Mouse (Mus musculus): ENCODE measurements around the gene Rps24. TPM values are rescaled to one million over a fixed set of nuclear protein-coding genes. Genes with fewer than 3 reads are reported as not detected.

Gene Rps24
- polyA plus RNA-seq, 1 experiment from 2014 or later: 1,392 TPM

GRCm38 (mm10) chr14:24493256-24493655 lies 6.3 kb downstream of the Rps24 start:
- DNase-seq (ENCODE audit: low spot score) (no peak), ATAC-seq (ENCODE audit: low read depth) (no peak)
- Histone ChIP-seq H3K9ac (ENCODE audit: low read depth, low read length) (peak overlapping the region; percentile 30; the same call in 1 of the 2 replicates), H3K4me2 (ENCODE audit: low read depth, low read length) (peak overlapping the region; percentile 74; the same call in 1 of the 2 replicates), H3K27ac (replicated peaks; ENCODE audit: low read depth, low read length) (no peak overlapping the region), H3K4me1 (ENCODE audit: control insufficient read depth, insufficient read depth, low read length) (peaks cover 25% of the 10 kb centered on the region), H3K4me3 (ENCODE audit: low read depth, low read length) (peak overlapping the region; percentile 3; the same call in 1 of the 2 replicates), H3K9me3 (ENCODE audit: control insufficient read depth, low read length) (no peaks in the 10 kb centered on the region), H3K27me3 (replicated peaks; ENCODE audit: control insufficient read depth, insufficient read depth, low read length) (no peaks in the 10 kb centered on the region), H3K36me3 (ENCODE audit: control insufficient read depth, insufficient read depth, low read length) (peaks cover 65% of the 10 kb centered on the region)
- WGBS: 76% methylated on average over 9 of the region's 9 CpGs

GRCm38 (mm10) chr14:24496507-24496906 lies 9.6 kb downstream of the Rps24 start:
- H3K4me2 ChIP-seq (ENCODE audit: low read depth, low read length): no peak overlapping the region
- DNase-seq (ENCODE audit: low spot score): no peak
- H3K27ac ChIP-seq (replicated peaks; ENCODE audit: low read depth, low read length): no peak overlapping the region
- no peak overlapping the region for H3K4me3 ChIP-seq (ENCODE audit: low read depth, low read length)
- ATAC-seq (ENCODE audit: low read depth): no peak
- H3K9ac ChIP-seq (ENCODE audit: low read depth, low read length): no peak overlapping the region
- peaks cover 26% of the 10 kb centered on the region for H3K4me1 ChIP-seq (ENCODE audit: control insufficient read depth, insufficient read depth, low read length)
- H3K36me3 ChIP-seq (ENCODE audit: control insufficient read depth, insufficient read depth, low read length): peaks cover 75% of the 10 kb centered on the region
- no peaks in the 10 kb centered on the region for H3K9me3 ChIP-seq (ENCODE audit: control insufficient read depth, low read length)
- 97% methylated on average over 1 of the region's 1 CpGs for WGBS
- no peaks in the 10 kb centered on the region for H3K27me3 ChIP-seq (replicated peaks; ENCODE audit: control insufficient read depth, insufficient read depth, low read length)

GRCm38 (mm10) chr14:24497443-24497842 lies 10.5 kb downstream of the Rps24 start:
- WGBS: 70% methylated on average over 1 of the region's 1 CpGs
- Histone ChIP-seq H3K4me1 (ENCODE audit: control insufficient read depth, insufficient read depth, low read length) (peaks cover 19% of the 10 kb centered on the region), H3K9me3 (ENCODE audit: control insufficient read depth, low read length) (no peaks in the 10 kb centered on the region), H3K4me2 (ENCODE audit: low read depth, low read length) (no peak overlapping the region), H3K27ac (replicated peaks; ENCODE audit: low read depth, low read length) (no peak overlapping the region), H3K4me3 (ENCODE audit: low read depth, low read length) (no peak overlapping the region), H3K9ac (ENCODE audit: low read depth, low read length) (no peak overlapping the region), H3K36me3 (ENCODE audit: control insufficient read depth, insufficient read depth, low read length) (peaks cover 68% of the 10 kb centered on the region), H3K27me3 (replicated peaks; ENCODE audit: control insufficient read depth, insufficient read depth, low read length) (no peaks in the 10 kb centered on the region)
- DNase-seq (ENCODE audit: low spot score) (no peak), ATAC-seq (ENCODE audit: low read depth) (no peak)

- DNase-seq (ENCODE audit: low spot score): no peak
- ATAC-seq (ENCODE audit: low read depth): no peak
- Histone ChIP-seq H3K9me3 (ENCODE audit: control insufficient read depth, low read length) (no peaks in the 10 kb centered on the region), H3K36me3 (ENCODE audit: control insufficient read depth, insufficient read depth, low read length) (peaks cover 55% of the 10 kb centered on the region), H3K27ac (replicated peaks; ENCODE audit: low read depth, low read length) (no peak overlapping the region), H3K9ac (ENCODE audit: low read depth, low read length) (no peak overlapping the region), H3K27me3 (replicated peaks; ENCODE audit: control insufficient read depth, insufficient read depth, low read length) (no peaks in the 10 kb centered on the region), H3K4me1 (ENCODE audit: control insufficient read depth, insufficient read depth, low read length) (0 out of 2 replicates have a peak, but pooled peaks cover 9% of the 10 kb centered on the region), H3K4me2 (ENCODE audit: low read depth, low read length) (no peak overlapping the region), H3K4me3 (ENCODE audit: low read depth, low read length) (no peak overlapping the region)
- 50% methylated on average over 5 of the region's 5 CpGs for WGBS
Observed at GRCm38 (mm10) chr14:24498561-24499255, 11.8 kb downstream of the Rps24 start.

- Histone ChIP-seq H3K9ac (ENCODE audit: low read depth, low read length) (no peak overlapping the region), H3K27ac (replicated peaks; ENCODE audit: low read depth, low read length) (peak overlapping the region; percentile 34; the same call in 1 of the 2 replicates), H3K4me1 (ENCODE audit: control insufficient read depth, insufficient read depth, low read length) (0 out of 2 replicates have a peak, but pooled peaks cover 3% of the 10 kb centered on the region), H3K4me2 (ENCODE audit: low read depth, low read length) (no peak overlapping the region), H3K4me3 (ENCODE audit: low read depth, low read length) (no peak overlapping the region), H3K9me3 (ENCODE audit: control insufficient read depth, low read length) (no peaks in the 10 kb centered on the region), H3K36me3 (ENCODE audit: control insufficient read depth, insufficient read depth, low read length) (peaks cover 48% of the 10 kb centered on the region), H3K27me3 (replicated peaks; ENCODE audit: control insufficient read depth, insufficient read depth, low read length) (no peaks in the 10 kb centered on the region)
- DNase-seq (ENCODE audit: low spot score) (no peak), ATAC-seq (ENCODE audit: low read depth) (no peak)
- 31% methylated on average over 9 of the region's 9 CpGs for WGBS
Observed at GRCm38 (mm10) chr14:24499478-24499877, 12.6 kb downstream of the Rps24 start.

GRCm38 (mm10) chr14:24500091-24500844 lies 13.3 kb downstream of the Rps24 start:
- 14% methylated on average over 18 of the region's 18 CpGs for WGBS
- peak overlapping the region; percentile 75 for H3K27ac ChIP-seq (replicated peaks; ENCODE audit: low read depth, low read length)

GRCm38 (mm10) chr14:24500845-24501186 lies 13.9 kb downstream of the Rps24 start:
- H3K4me3 ChIP-seq (ENCODE audit: low read depth, low read length): no peak overlapping the region
- no peaks in the 10 kb centered on the region for H3K9me3 ChIP-seq (ENCODE audit: control insufficient read depth, low read length)
- H3K4me1 ChIP-seq (ENCODE audit: control insufficient read depth, insufficient read depth, low read length): 0 out of 2 replicates have a peak, but pooled peaks cover 3% of the 10 kb centered on the region
- peak overlapping the region; percentile 75 for H3K27ac ChIP-seq (replicated peaks; ENCODE audit: low read depth, low read length)
- H3K27me3 ChIP-seq (replicated peaks; ENCODE audit: control insufficient read depth, insufficient read depth, low read length): no peaks in the 10 kb centered on the region
- DNase-seq (ENCODE audit: low spot score): no peak
- H3K9ac ChIP-seq (ENCODE audit: low read depth, low read length): peak overlapping the region; percentile 49
- WGBS: 7% methylated on average over 8 of the region's 8 CpGs
- peaks cover 34% of the 10 kb centered on the region for H3K36me3 ChIP-seq (ENCODE audit: control insufficient read depth, insufficient read depth, low read length)
- no peak; the same call in 1 of the 2 replicates for ATAC-seq (ENCODE audit: low read depth)
- H3K4me2 ChIP-seq (ENCODE audit: low read depth, low read length): peak overlapping the region; percentile 40

More at GRCm38 (mm10) chr14:24500091-24500844, 13.3 kb downstream of the Rps24 start:
- peaks cover 40% of the 10 kb centered on the region for H3K36me3 ChIP-seq (ENCODE audit: control insufficient read depth, insufficient read depth, low read length)
- DNase-seq (ENCODE audit: low spot score): peak; percentile 93
- peak overlapping the region; percentile 49 for H3K9ac ChIP-seq (ENCODE audit: low read depth, low read length)
- peak overlapping the region; percentile 40 for H3K4me2 ChIP-seq (ENCODE audit: low read depth, low read length)
- H3K27me3 ChIP-seq (replicated peaks; ENCODE audit: control insufficient read depth, insufficient read depth, low read length): no peaks in the 10 kb centered on the region
- peak; percentile 71 for ATAC-seq (ENCODE audit: low read depth)
- H3K9me3 ChIP-seq (ENCODE audit: control insufficient read depth, low read length): no peaks in the 10 kb centered on the region
- 0 out of 2 replicates have a peak, but pooled peaks cover 3% of the 10 kb centered on the region for H3K4me1 ChIP-seq (ENCODE audit: control insufficient read depth, insufficient read depth, low read length)
- H3K4me3 ChIP-seq (ENCODE audit: low read depth, low read length): no peak overlapping the region

- DNase-seq (ENCODE audit: low spot score) (no peak), ATAC-seq (ENCODE audit: low read depth) (no peak)
- Histone ChIP-seq H3K27ac (replicated peaks; ENCODE audit: low read depth, low read length) (peak overlapping the region; percentile 75; the same call in 1 of the 2 replicates), H3K36me3 (ENCODE audit: control insufficient read depth, insufficient read depth, low read length) (peaks cover 30% of the 10 kb centered on the region), H3K9ac (ENCODE audit: low read depth, low read length) (peak overlapping the region; percentile 49), H3K4me3 (ENCODE audit: low read depth, low read length) (no peak overlapping the region), H3K27me3 (replicated peaks; ENCODE audit: control insufficient read depth, insufficient read depth, low read length) (no peaks in the 10 kb centered on the region), H3K4me2 (ENCODE audit: low read depth, low read length) (no peak overlapping the region), H3K9me3 (ENCODE audit: control insufficient read depth, low read length) (no peaks in the 10 kb centered on the region), H3K4me1 (ENCODE audit: control insufficient read depth, insufficient read depth, low read length) (0 out of 2 replicates have a peak, but pooled peaks cover 3% of the 10 kb centered on the region)
- WGBS: 53% methylated on average over 4 of the region's 4 CpGs
Observed at GRCm38 (mm10) chr14:24501256-24501655, 14.3 kb downstream of the Rps24 start.

Data from embryonic facial prominence, embryonic 14.5 days (tissue).